Mouse (Mus musculus) megakaryocyte-erythroid progenitor cell, adult 5-6 weeks (primary cell): ENCODE data around the gene Elob. TPM values are rescaled to one million over a fixed set of nuclear protein-coding genes. Genes with fewer than 3 reads are reported as not detected.

Experiments used
- ATAC-seq: replicated peaks from 2 replicates; pipeline ENCODE4 v1.8.0; 2016; ENCODE audit warnings: mild to moderate bottlenecking, inconsistent platforms; ENCODE audit not compliant: severe bottlenecking, poor library complexity, low FRiP score, low TSS enrichment
- total RNA-seq, 2 experiments: library from RNA; stranded (forward) in 1 of 2; stranded (reverse) in 1 of 2; fragments of 200-1000, 215-1000 nt in 1 of 2; fragments of >200 nt in 1 of 2; fragmentation: Nextera tagmentation in 1 of 2; gene quantifications; 2 replicates each; pipeline ENCODE4 v1.2.3; 2014 to 2017

Gene Elob
- total RNA-seq, 2 experiments from 2014 or later, result 114 to 466 TPM

DNA sequence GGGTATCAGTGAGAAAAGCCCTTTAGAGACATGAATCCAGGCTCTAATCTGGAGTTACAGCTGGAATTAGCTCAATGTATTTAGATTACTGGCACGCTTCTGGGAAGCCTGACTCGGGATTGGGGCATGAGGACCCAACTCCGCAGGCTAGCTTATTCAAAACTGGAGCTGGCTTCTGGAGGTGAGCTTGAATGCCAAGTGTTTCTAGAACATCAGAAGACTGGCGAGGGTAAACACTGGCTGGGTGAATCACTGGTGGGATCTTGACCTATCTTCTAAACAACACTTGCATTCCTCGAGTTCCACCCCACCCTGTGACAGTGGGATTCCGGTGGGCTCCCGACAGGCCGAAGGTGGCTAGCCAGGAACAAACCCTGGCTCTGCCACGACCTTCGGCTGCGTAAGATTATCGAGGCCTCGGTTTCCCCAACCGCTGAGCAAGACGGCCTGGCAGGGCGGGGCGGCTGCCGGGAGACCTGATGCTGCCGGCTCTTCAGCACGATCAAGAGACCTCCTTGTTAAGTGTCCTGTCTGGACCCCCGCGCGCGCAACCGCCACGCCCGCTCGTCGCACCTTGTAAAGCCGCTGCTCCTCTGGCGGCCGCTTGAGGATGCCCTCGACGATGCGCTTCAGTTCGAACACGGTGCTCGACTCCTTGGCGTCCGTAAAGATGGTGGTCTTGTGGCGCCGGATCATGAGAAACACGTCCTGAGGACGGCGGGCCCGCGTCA lies 500 bp downstream of the Elob start:
- ATAC-seq, result peak; percentile 52

- no peak for ATAC-seq
Observed at GRCm38 (mm10) chr17:23825591-23825990, 3.3 kb downstream of the Elob start.

DNA sequence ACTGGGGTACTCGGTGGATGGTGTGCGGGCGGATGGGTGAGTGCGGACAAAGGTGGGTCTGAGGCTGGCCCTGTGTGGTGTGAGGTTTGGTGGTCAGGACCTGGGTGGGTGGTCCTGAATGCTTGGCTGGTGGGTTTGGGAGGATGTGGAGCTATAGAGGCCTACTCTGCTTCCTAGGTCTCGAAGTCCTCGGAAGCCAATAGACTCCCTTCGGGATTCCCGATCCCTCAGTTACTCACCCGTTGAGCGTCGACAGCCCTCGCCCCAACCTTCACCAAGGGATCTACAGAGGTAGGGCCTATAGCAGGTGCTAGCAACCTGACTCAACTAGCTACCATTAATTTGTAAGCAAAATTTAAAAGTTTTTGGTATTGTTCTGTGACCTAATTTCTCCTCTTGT lies 5.3 kb downstream of the Elob start:
- ATAC-seq, result no peak

GRCm38 (mm10) chr17:23823018-23823417 lies 5.9 kb downstream of the Elob start:
- no peak for ATAC-seq

DNA sequence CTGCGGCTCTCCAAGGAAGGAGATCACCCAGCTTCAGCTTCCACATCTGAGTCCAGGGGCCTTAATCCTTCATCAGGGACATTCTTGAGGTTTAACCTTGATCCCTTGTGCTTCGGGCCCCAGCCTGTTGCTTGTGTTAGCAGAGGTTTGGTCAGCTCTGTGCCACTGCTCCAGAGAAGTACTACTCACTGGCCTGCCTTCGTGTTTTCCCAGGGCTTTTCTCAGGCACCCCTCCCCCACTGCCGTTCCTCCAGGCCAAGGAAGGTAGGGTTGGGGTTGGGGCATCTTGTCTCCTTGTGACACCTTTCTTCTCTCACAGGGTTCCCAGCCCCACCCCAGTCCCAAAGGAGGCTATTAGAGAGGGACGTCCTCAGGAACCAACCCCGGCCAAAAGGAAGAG lies 6.8 kb downstream of the Elob start:
- ATAC-seq, result no peak

DNA sequence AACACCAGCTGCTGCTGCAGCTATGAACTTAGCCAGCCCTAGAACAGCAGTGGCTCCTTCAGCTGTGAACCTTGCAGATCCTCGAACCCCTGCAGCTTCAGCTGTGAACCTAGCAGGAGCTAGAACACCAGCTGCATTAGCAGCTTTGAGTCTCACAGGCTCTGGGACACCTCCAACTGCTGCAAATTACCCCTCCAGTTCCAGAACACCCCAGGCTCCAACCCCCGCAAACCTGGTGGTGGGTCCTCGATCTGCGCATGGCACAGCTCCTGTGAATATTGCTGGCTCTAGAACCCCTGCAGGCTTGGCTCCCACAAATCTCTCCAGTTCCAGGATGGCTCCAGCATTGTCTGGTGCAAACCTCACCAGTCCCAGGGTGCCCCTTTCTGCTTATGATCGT lies 8.2 kb downstream of the Elob start:
- no peak for ATAC-seq

DNA sequence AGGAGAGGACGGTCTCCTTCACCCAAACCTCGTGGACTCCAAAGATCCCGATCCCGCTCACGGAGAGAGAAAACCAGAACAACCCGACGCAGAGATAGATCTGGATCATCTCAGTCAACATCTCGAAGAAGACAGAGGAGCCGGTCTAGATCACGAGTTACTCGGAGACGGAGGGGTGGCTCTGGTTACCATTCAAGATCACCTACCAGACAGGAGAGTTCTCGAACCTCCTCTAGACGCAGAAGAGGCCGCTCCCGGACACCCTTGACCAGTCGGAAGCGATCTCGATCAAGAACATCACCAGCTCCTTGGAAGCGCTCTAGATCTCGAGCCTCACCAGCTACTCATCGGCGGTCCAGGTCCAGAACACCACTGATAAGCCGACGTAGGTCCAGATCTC lies 9.7 kb downstream of the Elob start:
- no peak for ATAC-seq

- ATAC-seq, result no peak
Observed at GRCm38 (mm10) chr17:23818579-23818978, 10.4 kb downstream of the Elob start.

- ATAC-seq, result no peak
Observed at GRCm38 (mm10) chr17:23815641-23816040, 13.3 kb downstream of the Elob start.

GRCm38 (mm10) chr17:23807918-23808317 lies 21.0 kb downstream of the Elob start:
- ATAC-seq, result no peak

GRCm38 (mm10) chr17:23806867-23807266 lies 22.1 kb downstream of the Elob start:
- peak; percentile 27 for ATAC-seq

GRCm38 (mm10) chr17:23804426-23805085 lies 24.4 kb downstream of the Elob start:
- no peak for ATAC-seq

- 0 out of 2 replicates have a peak, but pooled peaks have one; percentile 11 for ATAC-seq
Observed at GRCm38 (mm10) chr17:23803366-23804041, 25.4 kb downstream of the Elob start.

GRCm38 (mm10) chr17:23802746-23803365 lies 26.1 kb downstream of the Elob start:
- peak; percentile 95 for ATAC-seq

DNA sequence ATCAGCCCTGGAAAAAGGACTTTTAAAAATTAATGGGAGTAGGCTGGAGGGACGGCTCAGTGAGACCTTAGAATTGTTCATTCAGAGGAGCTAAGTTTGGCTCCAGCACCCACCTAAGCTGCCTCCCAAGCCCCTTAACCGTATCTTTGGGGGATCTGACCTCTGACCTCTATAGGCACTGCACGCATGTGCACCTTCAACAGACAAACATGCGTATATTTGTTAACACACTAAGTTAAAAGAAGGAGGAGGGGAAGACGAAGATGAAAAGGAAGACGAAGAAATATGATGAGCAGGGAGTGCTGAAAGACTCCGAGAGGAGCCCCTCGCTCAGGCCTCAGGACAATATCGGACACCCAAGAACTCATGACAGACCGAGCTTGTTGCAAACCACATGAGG lies 27.3 kb downstream of the Elob start:
- ATAC-seq, result no peak

DNA sequence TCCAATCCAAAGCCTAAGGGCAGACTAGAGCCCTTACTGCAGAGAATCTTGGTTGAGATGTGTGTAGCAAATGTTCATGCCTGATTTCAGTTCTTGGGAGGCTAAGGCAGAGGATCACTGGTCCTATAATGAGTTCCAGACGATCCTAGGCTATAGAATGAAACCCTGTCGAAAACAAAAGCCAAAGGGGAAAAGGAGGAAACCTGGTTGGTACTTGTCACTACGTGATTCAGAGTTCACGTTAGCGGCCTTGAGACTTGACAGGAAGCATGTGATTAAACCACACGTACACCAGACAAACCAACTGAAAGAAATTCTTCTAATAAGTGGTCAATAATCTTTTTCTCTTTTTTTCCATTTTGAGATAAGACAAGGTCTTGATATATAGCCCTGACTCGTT lies 31.6 kb downstream of the Elob start:
- ATAC-seq, result no peak

- ATAC-seq, result no peak
Observed at GRCm38 (mm10) chr17:23795323-23795722, 33.6 kb downstream of the Elob start.

- peak; percentile 13; the same call in 1 of the 2 replicates for ATAC-seq
Observed at GRCm38 (mm10) chr17:23791079-23791357, 37.9 kb downstream of the Elob start.

GRCm38 (mm10) chr17:23790269-23791078 lies 38.5 kb downstream of the Elob start, which contains the start of gene Srrm2:
TSS of gene Srrm2 (plus strand) at chr17:23790532.
- peak; percentile 60 for ATAC-seq
